12 mouse cellular contexts compared by ENCODE assay signal in genomic region chr10:95585554-95585953, GRCm38 (mm10).
"Had no signal": no experiment of that assay in that cellular context is flagged by ENCODE, and none has a peak within 500 bp of the region (broad histone marks: within the 10 kb centered on the region; RNA-seq: fewer than 3 reads in every experiment).

No protein-coding gene starts in this region.

- DNase-seq: retina, postnatal 1 day; right cerebral cortex, adult 18-20 months; right cerebral cortex, postnatal 14 days; right cerebral cortex, postnatal 25 days; right cerebral cortex, postnatal 4 days; spleen, adult 18-20 months; thymus, adult 18-20 months; thymus, adult 2 months; thymus, postnatal 14 days; thymus, postnatal 25 days; thymus, postnatal 36 days; thymus, postnatal 4 days had no signal
